Mouse (Mus musculus) thymus, adult 2 months (tissue): Measurements from ENCODE around the gene Ube2e2.

Source experiments
- CTCF ChIP-seq: fragments of 200-500 bp; IDR thresholded peaks from 2 replicates; pipeline ENCODE4 v1.5.1; 2012; ENCODE audit warnings: mild to moderate bottlenecking, control low read depth, low read length, moderate library complexity, borderline replicate concordance; ENCODE audit not compliant: control insufficient read depth, poor library complexity, insufficient read depth; ENCODE audit errors: extremely low read depth
- POLR2A ChIP-seq: fragments of 200-500 bp; IDR thresholded peaks from 2 replicates; pipeline ENCODE4 v1.6.1; 2012; ENCODE audit warnings: mild to moderate bottlenecking, low read length, control low read depth, moderate library complexity; ENCODE audit not compliant: control insufficient read depth, poor library complexity, insufficient read depth; ENCODE audit errors: extremely low read depth

DNA sequence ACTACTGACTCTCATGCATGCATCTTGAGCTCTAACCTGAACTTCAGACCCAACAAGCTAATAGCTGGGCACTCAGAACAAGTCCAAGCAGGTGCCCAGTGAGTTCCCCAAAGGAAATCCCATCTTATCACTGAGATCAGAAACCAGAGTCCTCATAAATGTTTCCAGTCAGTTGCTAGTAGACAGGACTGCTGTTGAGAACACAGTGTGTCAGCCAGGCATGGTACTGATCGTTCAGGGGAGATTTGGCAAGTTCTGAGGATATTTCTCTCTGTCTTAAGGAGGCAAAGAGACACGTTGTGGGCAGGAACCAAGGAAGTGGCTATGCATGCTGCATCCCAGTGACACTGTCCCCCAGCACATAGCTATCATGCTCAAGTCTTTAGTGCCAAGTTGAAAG, 275.5 kb downstream of the Ube2e2 start:
- TF ChIP-seq CTCF (no peak), POLR2A (no peak)
